Comparison of ENCODE assay signal across 7 mouse cellular contexts in the genomic region with DNA sequence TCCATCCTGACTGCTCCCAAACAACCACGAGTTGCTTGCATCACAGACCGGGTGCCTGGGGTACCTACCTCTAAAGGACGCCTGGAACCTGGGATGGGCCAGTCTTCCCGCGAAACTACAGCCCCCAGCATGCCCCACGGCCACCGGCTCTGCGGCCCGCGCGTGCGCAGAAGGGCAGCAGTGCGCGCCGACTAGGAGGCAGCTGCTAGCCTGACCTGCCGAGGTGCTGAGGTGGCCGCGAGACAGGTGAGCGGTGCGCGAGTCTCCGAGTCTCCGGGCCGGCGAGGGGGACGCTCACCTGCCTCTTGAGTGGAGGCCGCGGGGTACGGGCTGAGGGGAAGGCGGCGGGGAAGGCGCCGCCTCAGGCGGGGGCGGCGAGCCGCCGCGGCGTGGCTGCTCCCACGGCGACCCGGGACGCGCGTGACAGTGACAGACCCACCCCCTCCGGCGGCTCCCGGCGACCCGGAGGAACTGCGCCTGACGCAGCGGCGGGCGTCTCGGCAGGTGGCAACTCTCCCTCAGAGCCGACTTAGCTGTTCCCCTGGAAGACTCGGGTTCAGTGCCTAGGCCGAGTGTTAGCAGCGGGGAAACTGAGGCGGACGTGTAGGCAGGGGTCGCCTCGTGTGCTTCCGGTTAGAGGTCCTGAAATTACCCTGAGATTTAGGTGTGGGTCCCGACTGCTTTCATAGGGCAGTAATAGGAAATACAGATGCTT. TPM values are rescaled to one million over a fixed set of nuclear protein-coding genes. Genes with fewer than 3 reads are reported as not detected.
DNase-seq lines count a peak whose midpoint lies in the region; ATAC-seq and TF ChIP-seq lines count a peak whose summit lies in the region.

A gene (plus strand): TSS at position 146 of the 715 bp plus-strand sequence.

- no peaks in the 10 kb centered on the region for H3K27me3 ChIP-seq in intestine, postnatal 0 days (replicated peaks; ENCODE audit: control insufficient read depth, insufficient read depth, low read length)
- no peaks in the 10 kb centered on the region for H3K27me3 ChIP-seq in midbrain, embryonic 12.5 days
- H3K27me3 ChIP-seq in small intestine, adult 2 months (ENCODE audit: control insufficient read depth, insufficient read depth, low read length): no peaks in the 10 kb centered on the region

- peak within 1 kb of the TSS; percentile 98 for H3K4me2 ChIP-seq in intestine, postnatal 0 days (replicated peaks; ENCODE audit: low read depth)
- peak within 1 kb of the TSS; percentile 67 for H3K4me2 ChIP-seq in midbrain, embryonic 12.5 days (replicated peaks)

- no peaks in the 10 kb centered on the region for H3K9me3 ChIP-seq in intestine, postnatal 0 days (ENCODE audit: control insufficient read depth)
- no peaks in the 10 kb centered on the region for H3K9me3 ChIP-seq in midbrain, embryonic 12.5 days

- peak within 1 kb of the TSS; percentile 57; the same call in 1 of the 2 replicates for H3K27ac ChIP-seq in intestine, postnatal 0 days (ENCODE audit: low read depth, low read length)
- H3K27ac ChIP-seq in midbrain, embryonic 12.5 days (replicated peaks): no peak within 1 kb of the TSS
- H3K27ac ChIP-seq in small intestine, adult 2 months (ENCODE audit: insufficient read depth, low read depth, low read length): 0 out of 2 replicates have a peak within 1 kb of the TSS, but pooled peaks have one; percentile 1

- peak; percentile 61; the same call in 1 of the 2 replicates for TF ChIP-seq POLR2A in small intestine, adult 2 months (IDR thresholded peaks at IDR 0.05; ENCODE audit: low read depth, low read length)

- DNase-seq in adrenal gland, adult 8-10 months: peak; percentile 76
- peak; percentile 85 for DNase-seq in embryo, embryonic 9.5 days (ENCODE audit: extremely low spot score)
- peak; percentile 12 for DNase-seq in gonadal fat pad, adult 2 months (ENCODE audit: low read depth)
- DNase-seq in left cerebral cortex, postnatal 4 days: peak; percentile 87

- intact Hi-C loops in left cerebral cortex, postnatal 4 days (cut with DNase I): no loop called here

- peak; percentile 89 for ATAC-seq in intestine, postnatal 0 days
- ATAC-seq in midbrain, embryonic 12.5 days (ENCODE audit: low FRiP score, low read depth): peak; percentile 92

- H3K4me3 ChIP-seq in intestine, postnatal 0 days (ENCODE audit: low read depth, low read length): peak within 1 kb of the TSS; percentile 88
- peak within 1 kb of the TSS; percentile 86 for H3K4me3 ChIP-seq in midbrain, embryonic 12.5 days
- H3K4me3 ChIP-seq in small intestine, adult 2 months (ENCODE audit: low read depth, low read length): peak within 1 kb of the TSS; percentile 83

- no peaks in the 10 kb centered on the region for H3K36me3 ChIP-seq in intestine, postnatal 0 days (ENCODE audit: control insufficient read depth, insufficient read depth)
- no peaks in the 10 kb centered on the region for H3K36me3 ChIP-seq in midbrain, embryonic 12.5 days
- H3K36me3 ChIP-seq in small intestine, adult 2 months (ENCODE audit: control insufficient read depth, insufficient read depth, low read length): no peaks in the 10 kb centered on the region

- WGBS in intestine, postnatal 0 days: 1% methylated on average over 59 of the region's 67 CpGs
- WGBS in midbrain, embryonic 12.5 days: under 1% methylated on average over 56 of the region's 67 CpGs
- WGBS in small intestine, adult 2 months: under 1% methylated on average over 66 of the region's 67 CpGs

- no peaks in the 10 kb centered on the region for H3K4me1 ChIP-seq in intestine, postnatal 0 days (replicated peaks; ENCODE audit: control insufficient read depth, insufficient read depth, low read length)
- peaks cover 7% of the 10 kb centered on the region; the same call in 1 of the 2 replicates for H3K4me1 ChIP-seq in midbrain, embryonic 12.5 days
- no peaks in the 10 kb centered on the region; the same call in 1 of the 2 replicates for H3K4me1 ChIP-seq in small intestine, adult 2 months (ENCODE audit: control insufficient read depth, insufficient read depth, insufficient read length, low read length)

- peak within 1 kb of the TSS; percentile 73 for H3K9ac ChIP-seq in intestine, postnatal 0 days (ENCODE audit: low read depth, low read length)
- H3K9ac ChIP-seq in midbrain, embryonic 12.5 days (replicated peaks): peak within 1 kb of the TSS; percentile 77

- TF ChIP-seq CTCF in intestine, postnatal 0 days (IDR thresholded peaks at IDR 0.05; ENCODE audit: low read depth): no peak
- TF ChIP-seq CTCF in small intestine, adult 2 months (IDR thresholded peaks at IDR 0.05; ENCODE audit: extremely low read depth, insufficient read length, insufficient replicate concordance, low read depth, low read length): no peak

RNA-seq across cellular contexts. Expression of the gene that starts here (rescaled TPM):
- total RNA-seq in adrenal gland, adult 8-10 months (2022): 10 to 100 TPM; 21.3 to 32.9 (median 26.6) TPM
- polyA plus RNA-seq in gonadal fat pad, adult 2 months (2012; rRNA removed): 25.1 and 34.0 TPM in 2 replicates
- polyA plus RNA-seq in intestine, postnatal 0 days (2015; fragmentation: Nextera tagmentation; extraction: Ambion mirVana): 13.3 and 13.4 TPM in 2 replicates
- 10 to 100 TPM; 81.3 to 93.4 TPM for total RNA-seq in left cerebral cortex, postnatal 4 days (2021)
- polyA plus RNA-seq in midbrain, embryonic 12.5 days (2016; fragmentation: Nextera tagmentation; extraction: Ambion mirVana): 32.0 and 38.3 TPM in 2 replicates
- 23.9 and 25.1 TPM in 2 replicates for polyA plus RNA-seq in small intestine, adult 2 months (2012; rRNA removed)

Comparison
In these comparisons a context has a peak if more than half of its experiments do, and no peak if none do; other contexts are left out.
1. DNase-seq: peak in every context shown above with its lines; median percentile 87 in left cerebral cortex, postnatal 4 days; 85 in embryo, embryonic 9.5 days; 76 in adrenal gland, adult 8-10 months; 12 in gonadal fat pad, adult 2 months.